Mouse (Mus musculus) neural tube, embryonic 12.5 days (tissue): ENCODE data around the gene Olfr263. TPM values are rescaled to one million over a fixed set of nuclear protein-coding genes. Genes with fewer than 3 reads are reported as not detected.

ENCODE experiments used
- ATAC-seq: fragments of 200-750 bp; cut with Nextera tagmentation; 2 replicates; pipeline ENCODE4 v1.8.0; 2017; ENCODE audit warnings: low read depth, mild to moderate bottlenecking, moderate TSS enrichment, moderate library complexity; ENCODE audit not compliant: low FRiP score
- H3K27ac ChIP-seq: fragments of 300-500 bp; sonication (generic); 2 replicates; pipeline ENCODE4 v1.5.1; 2016
- H3K27me3 ChIP-seq: fragments of 300-500 bp; sonication (generic); replicated peaks from 2 replicates; pipeline ENCODE4 v1.6.1; 2016; ENCODE audit warnings: mild to moderate bottlenecking
- H3K36me3 ChIP-seq: fragments of 300-500 bp; sonication (generic); 2 replicates; pipeline ENCODE4 v1.6.1; 2016; ENCODE audit warnings: mild to moderate bottlenecking
- H3K4me1 ChIP-seq: fragments of 300-500 bp; sonication (generic); 2 replicates; pipeline ENCODE4 v1.6.1; 2016
- H3K4me2 ChIP-seq: fragments of 300-500 bp; sonication (generic); replicated peaks from 2 replicates; pipeline ENCODE4 v1.6.1; 2016; ENCODE audit warnings: mild to moderate bottlenecking
- H3K4me3 ChIP-seq: fragments of 300-500 bp; sonication (generic); 2 replicates; pipeline ENCODE4 v1.5.1; 2016
- H3K9ac ChIP-seq: fragments of 300-500 bp; sonication (generic); 2 replicates; pipeline ENCODE4 v1.6.1; 2016; ENCODE audit warnings: mild to moderate bottlenecking
- H3K9me3 ChIP-seq: fragments of 300-500 bp; sonication (generic); 2 replicates; pipeline ENCODE4 v1.6.1; 2016; ENCODE audit warnings: mild to moderate bottlenecking
- WGBS: fragments of 180-500 bp; shearing (Covaris S2); methylation state at CpG from one replicate; pipeline ENCODE4 v1.1.7; 2016; 5-methylcytosine and 5-hydroxymethylcytosine counted together
- polyA plus RNA-seq: library from polyadenylated mRNA; unstranded; fragments of >200 nt; fragmentation: Nextera tagmentation; extraction: Ambion mirVana; gene quantifications from 2 replicates; pipeline ENCODE4 v1.2.1, GENCODE M21; 2016

Gene Olfr263
- polyA plus RNA-seq, 1 experiment from 2014 or later, result not detected

- 97% methylated on average over 6 of the region's 6 CpGs for WGBS
- H3K4me1 ChIP-seq, result peaks cover 34% of the 10 kb centered on the region
- ATAC-seq, result no peak
- no peak overlapping the region for H3K27ac ChIP-seq
- no peak overlapping the region for H3K4me3 ChIP-seq
- no peak overlapping the region for H3K4me2 ChIP-seq
- peaks cover 60% of the 10 kb centered on the region for H3K36me3 ChIP-seq
- H3K9me3 ChIP-seq, result no peaks in the 10 kb centered on the region
- no peak overlapping the region for H3K9ac ChIP-seq
- no peaks in the 10 kb centered on the region for H3K27me3 ChIP-seq
Measured at GRCm38 (mm10) chr13:21183066-21183465, 53.6 kb downstream of the Olfr263 start.

GRCm38 (mm10) chr13:21183661-21184060, 54.2 kb downstream of the Olfr263 start:
- no peak for ATAC-seq
- H3K36me3 ChIP-seq, result peaks cover 65% of the 10 kb centered on the region
- H3K27ac ChIP-seq, result no peak overlapping the region
- 93% methylated on average over 7 of the region's 7 CpGs for WGBS
- no peaks in the 10 kb centered on the region for H3K9me3 ChIP-seq
- H3K4me3 ChIP-seq, result no peak overlapping the region
- peaks cover 34% of the 10 kb centered on the region for H3K4me1 ChIP-seq
- H3K9ac ChIP-seq, result no peak overlapping the region
- H3K4me2 ChIP-seq, result no peak overlapping the region
- H3K27me3 ChIP-seq, result no peaks in the 10 kb centered on the region

- H3K36me3 ChIP-seq, result peaks cover 84% of the 10 kb centered on the region
- H3K4me1 ChIP-seq, result peaks cover 28% of the 10 kb centered on the region
- no peaks in the 10 kb centered on the region for H3K27me3 ChIP-seq
- H3K9me3 ChIP-seq, result no peaks in the 10 kb centered on the region
- H3K27ac ChIP-seq, result no peak overlapping the region
- 91% methylated on average over 4 of the region's 4 CpGs for WGBS
- H3K4me3 ChIP-seq, result no peak overlapping the region
- no peak for ATAC-seq
- H3K4me2 ChIP-seq, result no peak overlapping the region
- no peak overlapping the region for H3K9ac ChIP-seq
Measured at GRCm38 (mm10) chr13:21185521-21185920, 56.1 kb downstream of the Olfr263 start.

Other genes starting within 250 kb of the Olfr263 start
- gene Olfr1370, start 54.7 kb upstream of the Olfr263 start, polyA plus RNA-seq, result not detected in 2 replicates
- gene Olfr1369-ps1, start 18.2 kb upstream of the Olfr263 start, polyA plus RNA-seq, result not detected in 2 replicates
- gene Olfr1368, start 16.2 kb downstream of the Olfr263 start, polyA plus RNA-seq, result not detected in 2 replicates
- 124 and 125 TPM in 2 replicates for gene Trim27, start 49.8 kb downstream of the Olfr263 start, polyA plus RNA-seq
- not detected in 2 replicates for gene Gpx5, start 163.1 kb downstream of the Olfr263 start, polyA plus RNA-seq
- gene Gpx6, start 182.5 kb downstream of the Olfr263 start, polyA plus RNA-seq, result 0.15 TPM in 1 of 2 replicates, not detected in the other
- gene Olfr1367, start 217.3 kb downstream of the Olfr263 start, polyA plus RNA-seq, result not detected in 2 replicates
- 14.9 and 15.8 TPM in 2 replicates for gene Zscan12, start 233.2 kb downstream of the Olfr263 start, polyA plus RNA-seq